Mouse (Mus musculus): ENCODE data around the gene Spryd4. TPM values are rescaled to one million over a fixed set of nuclear protein-coding genes. Genes with fewer than 3 reads are reported as not detected.

Gene Spryd4
- total RNA-seq (2012; rRNA removed) (13.8 and 17.2 TPM in 2 replicates), polyA plus RNA-seq (2012; ENCODE audit: insufficient read depth in 1 of 2, insufficient read length in 2 of 2, low read depth in 1 of 2, low replicate concordance in 2 of 2, missing spikeins in 1 of 2) (10 to 100 TPM in 1 of 2 experiments, not detected in 1; 19.6 TPM)

DNA sequence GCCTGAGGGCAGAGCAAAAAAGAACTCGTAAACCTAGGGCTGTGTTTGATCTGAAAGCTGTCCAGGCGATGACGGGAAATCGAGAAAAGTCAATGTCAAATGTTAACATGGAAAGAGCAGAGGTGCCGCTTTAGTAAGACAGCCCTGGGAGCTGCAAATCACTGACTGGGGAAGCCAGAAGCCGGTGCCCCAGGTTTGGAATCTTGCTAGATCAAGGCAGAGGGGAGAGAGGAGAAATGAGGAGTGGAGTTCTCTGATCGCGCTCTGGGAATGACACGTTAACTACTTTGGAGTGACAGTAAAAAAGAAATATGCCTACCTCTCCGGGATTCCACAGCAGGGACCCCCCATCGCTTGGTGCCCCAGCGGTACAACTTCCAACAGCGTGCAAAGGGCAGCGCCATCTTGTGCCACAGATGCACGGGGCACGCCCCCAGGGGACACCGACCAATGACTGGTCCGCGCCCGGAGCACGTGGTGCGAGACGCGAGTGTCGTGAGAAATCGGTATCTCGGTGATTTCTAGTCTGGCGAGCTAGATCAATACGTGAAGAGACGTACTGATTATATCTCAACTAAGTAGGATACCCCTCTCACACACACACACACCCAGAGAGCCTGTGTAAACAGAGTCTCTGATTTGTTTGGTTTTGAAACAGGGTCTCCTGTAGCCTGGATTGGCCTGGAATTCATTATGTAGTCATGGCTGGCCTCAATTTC is at the start of gene Spryd4:
Gene Spryd4, minus strand, starts transcription at position 418 of the 719 bp plus-strand sequence.
- H3K27ac ChIP-seq (ENCODE audit: control insufficient read depth, low read depth, low read length): peak within 1 kb of the TSS; percentile 47
- no peaks in the 10 kb centered on the region for H3K9me3 ChIP-seq (replicated peaks; ENCODE audit: insufficient read depth, low read length)
- peak; percentile 97 for DNase-seq (ENCODE audit: low read depth, low spot score)
- H3K4me3 ChIP-seq (ENCODE audit: control insufficient read depth in 1 of 2, insufficient read depth in 1 of 2, low read depth in 2 of 2, low read length in 2 of 2): peak within 1 kb of the TSS; percentile 75 to 89
- peaks cover 2 to 15% of the 10 kb centered on the region in 2 experiments; a peak in 3 of 4 replicates for H3K4me1 ChIP-seq (ENCODE audit: control insufficient read depth in 1 of 2, insufficient read depth in 2 of 2, low read length in 2 of 2)
- H3K9ac ChIP-seq (ENCODE audit: control insufficient read depth, low read depth, low read length, poor library complexity, severe bottlenecking): peak within 1 kb of the TSS; percentile 78
- H3K27me3 ChIP-seq (ENCODE audit: control insufficient read depth in 1 of 2, insufficient read depth in 2 of 2, low read length in 2 of 2): no peaks in the 10 kb centered on the region
- H3K79me2 ChIP-seq (ENCODE audit: control insufficient read depth, insufficient read depth, low read length, poor library complexity): peaks cover 11% of the 10 kb centered on the region
- peaks cover 0 to 13% of the 10 kb centered on the region in 2 experiments; a peak in 2 of 4 replicates for H3K36me3 ChIP-seq (ENCODE audit: control insufficient read depth in 1 of 2, insufficient read depth in 2 of 2, low read length in 2 of 2)
- TF ChIP-seq ETS1 (IDR thresholded peaks at IDR 0.05; ENCODE audit: low read depth, low read length): no peak
- TF ChIP-seq UBTF (IDR thresholded peaks at IDR 0.05; ENCODE audit: borderline replicate concordance, insufficient read depth, low read depth, low read length): no peak
- TF ChIP-seq NELFE (IDR thresholded peaks at IDR 0.05; ENCODE audit: low read depth, low read length): peak; percentile 83
- TF ChIP-seq TCF12 (IDR thresholded peaks at IDR 0.05; ENCODE audit: low read depth, low read length): peak; percentile 84
- peak; percentile 99 for TF ChIP-seq MAX (IDR thresholded peaks at IDR 0.05; ENCODE audit: low read length)
- TF ChIP-seq USF2 (IDR thresholded peaks at IDR 0.05; ENCODE audit: borderline replicate concordance in 1 of 2, insufficient read depth in 1 of 2, low read depth in 1 of 2, low read length in 2 of 2): peak; percentile 71 to 94
- peak; percentile 75; the same call in 1 of the 2 replicates for TF ChIP-seq CHD2 (IDR thresholded peaks at IDR 0.05; ENCODE audit: low read length)
- TF ChIP-seq MEF2A (IDR thresholded peaks at IDR 0.05; ENCODE audit: extremely low read depth, insufficient replicate concordance, low read depth, low read length, poor library complexity, severe bottlenecking): no peak
- TF ChIP-seq GATA1 (IDR thresholded peaks at IDR 0.05; ENCODE audit: low read depth, low read length): peak; percentile 40
- TF ChIP-seq MAZ (IDR thresholded peaks at IDR 0.05; ENCODE audit: low read depth, low read length): no peak
- TF ChIP-seq CTCF (IDR thresholded peaks at IDR 0.05 in 2 of 3, conservative IDR thresholded peaks at IDR 0.05 in 1 of 3; ENCODE audit: control insufficient read depth in 1 of 3, insufficient read depth in 1 of 3, low read depth in 2 of 3, low read length in 3 of 3, poor library complexity in 1 of 3, severe bottlenecking in 1 of 3): no peak; a peak in 2 of 6 replicates
- peak; percentile 81 for TF ChIP-seq HCFC1 (IDR thresholded peaks at IDR 0.05; ENCODE audit: low read depth, low read length)
- no peak for TF ChIP-seq ZMIZ1 (IDR thresholded peaks at IDR 0.05; ENCODE audit: low read depth, low read length)
- TF ChIP-seq GABPA (IDR thresholded peaks at IDR 0.05; ENCODE audit: low read depth, low read length): no peak
- no peak; the same call in 1 of the 2 replicates for TF ChIP-seq KAT2A (conservative IDR thresholded peaks at IDR 0.05; ENCODE audit: low read depth, low read length)
- peak; percentile 67; the same call in 1 of the 2 replicates for TF ChIP-seq POLR2AphosphoS2 (IDR thresholded peaks at IDR 0.05; ENCODE audit: low read length)
- no peak for TF ChIP-seq MYB (IDR thresholded peaks at IDR 0.05; ENCODE audit: low read depth, low read length)
- no peak for TF ChIP-seq ZNF384 (IDR thresholded peaks at IDR 0.05; ENCODE audit: low read depth, low read length)
- TF ChIP-seq SIN3A (IDR thresholded peaks at IDR 0.05; ENCODE audit: low read length): peak; percentile 92
- TF ChIP-seq USF1 (IDR thresholded peaks at IDR 0.05; ENCODE audit: low read depth, low read length): peak; percentile 99
- TF ChIP-seq NRF1 (IDR thresholded peaks at IDR 0.05; ENCODE audit: insufficient read depth, low read depth, low read length, poor library complexity, severe bottlenecking): no peak
- TF ChIP-seq ELF1 (IDR thresholded peaks at IDR 0.05; ENCODE audit: low read depth, low read length): 0 out of 2 replicates have a peak, but pooled peaks have one; percentile 16
- no peak for TF ChIP-seq SMC3 (IDR thresholded peaks at IDR 0.05; ENCODE audit: low read depth, low read length)
- peak; percentile 93 for TF ChIP-seq TBP (IDR thresholded peaks at IDR 0.05; ENCODE audit: low read depth, low read length)
- no peak for TF ChIP-seq POLR2AphosphoS5 (IDR thresholded peaks at IDR 0.05; ENCODE audit: borderline replicate concordance, low read depth, low read length)
- no peak for TF ChIP-seq TAL1 (IDR thresholded peaks at IDR 0.05; ENCODE audit: low read length)
- peak; percentile 91 for TF ChIP-seq MYC (IDR thresholded peaks at IDR 0.05; ENCODE audit: low read depth, low read length)
- no peak for TF ChIP-seq MAFK (IDR thresholded peaks at IDR 0.05; ENCODE audit: borderline replicate concordance, low read depth, low read length)
- TF ChIP-seq MXI1 (IDR thresholded peaks at IDR 0.05; ENCODE audit: low read depth, low read length): peak; percentile 95
- TF ChIP-seq ZKSCAN1 (IDR thresholded peaks at IDR 0.05; ENCODE audit: low read depth, low read length): no peak
- TF ChIP-seq RAD21 (IDR thresholded peaks at IDR 0.05; ENCODE audit: low read depth, low read length): no peak
- TF ChIP-seq BHLHE40 (IDR thresholded peaks at IDR 0.05; ENCODE audit: borderline replicate concordance, low read depth, low read length): peak; percentile 42; the same call in 1 of the 2 replicates
- 0 out of 2 replicates have a peak, but pooled peaks have one; percentile 62 for TF ChIP-seq CHD1 (IDR thresholded peaks at IDR 0.05; ENCODE audit: low read depth, low read length)
- 0 out of 2 replicates have a peak, but pooled peaks have one; percentile 13 for TF ChIP-seq JUND (IDR thresholded peaks at IDR 0.05; ENCODE audit: low read depth, low read length)
- TF ChIP-seq POLR2A (IDR thresholded peaks at IDR 0.05; ENCODE audit: control insufficient read depth in 1 of 2, insufficient read depth in 1 of 2, low read depth in 1 of 2, low read length in 2 of 2, poor library complexity in 1 of 2): peak; percentile 78 to 97
